Mouse (Mus musculus): ENCODE measurements at regions not wholly inside any gene's neighbourhood (a gene's known extent, or its start where the extent isn't known, plus 50 kb on each side); places are given as distances from the start of the nearest gene placed in this dataset.

GRCm38 (mm10) chr2:30676450-30676832 lies 81.6 kb downstream of the Cstad start:
- DNase-seq (ENCODE audit: low read depth): no peak

GRCm38 (mm10) chr2:30675839-30676238 lies 81.0 kb downstream of the Cstad start:
- DNase-seq (ENCODE audit: low read depth): no peak

GRCm38 (mm10) chr2:30670836-30671586 lies 76.2 kb downstream of the Cstad start:
- DNase-seq (ENCODE audit: low read depth): no peak

GRCm38 (mm10) chr2:30667468-30667867 lies 72.6 kb downstream of the Cstad start:
- no peak for DNase-seq (ENCODE audit: low read depth)

- no peak for DNase-seq (ENCODE audit: low read depth)
Observed at GRCm38 (mm10) chr2:30661147-30661546, 66.3 kb downstream of the Cstad start.

- DNase-seq (ENCODE audit: low read depth): no peak
Observed at GRCm38 (mm10) chr2:30660613-30660991, 65.8 kb downstream of the Cstad start.

- DNase-seq (ENCODE audit: low read depth): no peak
Observed at GRCm38 (mm10) chr2:30659836-30660612, 65.2 kb downstream of the Cstad start.

- DNase-seq (ENCODE audit: low read depth): peak; percentile 37
Observed at GRCm38 (mm10) chr2:30658844-30659555, 64.2 kb downstream of the Cstad start.

Data from induced T-regulatory cell, adult 2 months (primary cell).